Mouse (Mus musculus) kidney, adult 10 weeks (tissue): ENCODE measurements around the gene Oas3. TPM values are rescaled to one million over a fixed set of nuclear protein-coding genes. Genes with fewer than 3 reads are reported as not detected.

Experiments used
- polyA plus RNA-seq: library from polyadenylated mRNA; stranded (reverse); fragments of 350-450 nt; fragmentation: Illumina TruSeq; extraction: RNeasy Lipid Tissue Mini Kit (QIAGEN cat#74804); gene quantifications from one replicate; pipeline ENCODE4 v1.2.3, GENCODE M21; 2014; ENCODE audit warnings: low read depth, low replicate concordance

Oas3 gene
- not detected for polyA plus RNA-seq

GRCm38 (mm10) chr5:120777478-120777877 is at the start of gene Oas3:
Gene Oas3, minus strand, starts transcription at chr5:120777661.

GRCm38 (mm10) chr5:120811951-120812819 is 34.7 kb upstream of the Oas3 start, which contains the start of gene Oas1c:
Gene Oas1c, minus strand, starts transcription at chr5:120812514.

GRCm38 (mm10) chr5:120795480-120796034 is 18.1 kb upstream of the Oas3 start, which contains the start of gene Oas1e:
Gene Oas1e, minus strand, starts transcription at chr5:120795530.

DNA sequence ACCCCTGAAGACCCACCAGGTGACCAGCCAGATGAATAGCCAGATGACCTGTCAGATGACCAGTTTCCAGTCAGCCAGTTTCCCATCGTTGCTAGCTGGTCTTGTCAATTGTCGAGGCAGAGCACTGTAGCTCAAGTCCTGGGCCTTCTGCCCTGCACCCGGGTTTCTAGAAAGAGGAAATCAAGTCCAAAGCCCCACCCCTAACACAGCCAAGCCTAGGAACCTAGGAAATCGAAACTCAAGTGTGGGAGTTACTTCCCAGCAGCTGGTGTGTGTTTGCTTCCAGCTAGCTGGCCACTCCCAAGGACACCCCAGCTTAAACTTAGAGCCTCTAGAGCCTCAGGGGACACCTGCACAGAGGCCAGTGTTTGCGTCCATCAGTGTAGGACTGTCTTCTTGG is 27.8 kb downstream of the Oas3 start, which contains the start of gene Oas2:
Oas2 (minus strand) TSS at position 166 of the 400 bp plus-strand sequence.

DNA sequence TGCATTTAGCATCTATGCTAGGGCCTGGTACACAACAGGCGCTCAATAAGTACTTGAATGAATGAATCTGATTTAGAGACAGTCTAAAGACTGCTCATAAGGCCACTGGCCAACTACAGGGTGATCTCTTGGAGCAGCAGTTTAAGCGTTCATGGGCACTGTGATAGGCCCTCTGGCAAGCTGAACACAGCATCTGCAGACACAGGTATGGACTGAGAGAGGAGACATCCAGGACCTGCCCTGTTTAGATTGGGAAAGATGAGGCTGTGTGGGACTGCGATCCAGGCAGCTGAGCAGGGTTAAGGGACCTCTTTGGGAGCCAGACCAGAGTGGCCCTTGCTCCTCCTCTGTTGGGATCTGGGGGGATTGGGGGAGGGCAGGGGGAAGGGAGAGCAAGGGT is 65.6 kb downstream of the Oas3 start, which contains the start of gene Dtx1:
Dtx1 (minus strand) TSS at position 101 of the 400 bp plus-strand sequence.

Other genes starting within 250 kb of the Oas3 start
- 9.7 TPM for gene Tpcn1, start 189.0 kb downstream of the Oas3 start, polyA plus RNA-seq
- gene Iqcd, start 188.6 kb downstream of the Oas3 start, polyA plus RNA-seq, result not detected
- gene Rita1, start 165.1 kb downstream of the Oas3 start, polyA plus RNA-seq, result not detected
- gene Ddx54, start 164.9 kb downstream of the Oas3 start, polyA plus RNA-seq, result 0.32 TPM
- not detected for gene Cfap73, start 143.4 kb downstream of the Oas3 start, polyA plus RNA-seq
- not detected for gene Rasal1, start 128.8 kb downstream of the Oas3 start, polyA plus RNA-seq
- gene Dtx1, start 65.7 kb downstream of the Oas3 start, polyA plus RNA-seq, result not detected
- 0.57 TPM for gene Oas2, start 27.8 kb downstream of the Oas3 start, polyA plus RNA-seq
- gene Oas1e, start 17.9 kb upstream of the Oas3 start, polyA plus RNA-seq, result not detected
- 0.73 TPM for gene Oas1c, start 34.9 kb upstream of the Oas3 start, polyA plus RNA-seq
- gene Oas1f, start 69.7 kb upstream of the Oas3 start, polyA plus RNA-seq, result not detected
- gene Oas1h, start 83.8 kb upstream of the Oas3 start, polyA plus RNA-seq, result not detected
- not detected for gene Oas1g, start 110.0 kb upstream of the Oas3 start, polyA plus RNA-seq
- 0.28 TPM for gene Oas1a, start 129.9 kb upstream of the Oas3 start, polyA plus RNA-seq
- gene Oas1d, start 136.9 kb upstream of the Oas3 start, polyA plus RNA-seq, result not detected
- 0.49 TPM for gene Rph3a, start 232.4 kb upstream of the Oas3 start, polyA plus RNA-seq